Mouse (Mus musculus): ENCODE results near the gene Vdac1.

- TF ChIP-seq CTCF (IDR thresholded peaks at IDR 0.05; ENCODE audit: borderline replicate concordance, control insufficient read depth, extremely low read depth, insufficient read depth, low read length, poor library complexity), result no peak
- no peak for TF ChIP-seq POLR2A (IDR thresholded peaks at IDR 0.05; ENCODE audit: control insufficient read depth, extremely low read depth, insufficient read depth, low read length, poor library complexity)
These were observed 15.5 kb upstream of the Vdac1 start for GRCm38 (mm10) chr11:52344991-52345777.
